Mouse (Mus musculus) lung, postnatal 10 days (tissue): ENCODE measurements at regions not wholly inside any gene's neighbourhood (a gene's known extent, or its start where the extent isn't known, plus 50 kb on each side); places are given as distances from the start of the nearest gene placed in this dataset.
A peak's percentile ranks its signal among the peaks of the same experiment; 100 is the strongest.

Source experiments
- DNase-seq: peaks from one replicate; pipeline ENCODE4 v3.0.0; 2021

DNA sequence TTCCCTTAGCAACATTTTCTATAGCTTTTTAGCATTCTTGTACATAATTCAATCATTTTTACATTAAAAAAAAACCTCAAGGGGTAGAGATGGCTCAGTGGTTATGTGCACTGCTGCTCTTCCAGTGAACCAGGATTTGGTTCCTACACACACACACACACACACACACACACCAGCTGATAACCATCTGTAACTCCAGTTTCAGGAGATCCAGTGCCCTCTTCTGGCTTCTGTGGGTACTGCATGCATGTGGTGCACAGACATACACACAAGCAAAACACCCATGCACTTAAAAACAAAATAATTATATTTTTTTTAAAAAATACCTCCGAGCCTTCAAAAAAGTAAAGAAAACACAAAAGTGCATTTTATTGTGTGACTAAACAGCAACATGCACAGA is 270.6 kb downstream of the Agtpbp1 start:
- DNase-seq, result peak; percentile 28

DNA sequence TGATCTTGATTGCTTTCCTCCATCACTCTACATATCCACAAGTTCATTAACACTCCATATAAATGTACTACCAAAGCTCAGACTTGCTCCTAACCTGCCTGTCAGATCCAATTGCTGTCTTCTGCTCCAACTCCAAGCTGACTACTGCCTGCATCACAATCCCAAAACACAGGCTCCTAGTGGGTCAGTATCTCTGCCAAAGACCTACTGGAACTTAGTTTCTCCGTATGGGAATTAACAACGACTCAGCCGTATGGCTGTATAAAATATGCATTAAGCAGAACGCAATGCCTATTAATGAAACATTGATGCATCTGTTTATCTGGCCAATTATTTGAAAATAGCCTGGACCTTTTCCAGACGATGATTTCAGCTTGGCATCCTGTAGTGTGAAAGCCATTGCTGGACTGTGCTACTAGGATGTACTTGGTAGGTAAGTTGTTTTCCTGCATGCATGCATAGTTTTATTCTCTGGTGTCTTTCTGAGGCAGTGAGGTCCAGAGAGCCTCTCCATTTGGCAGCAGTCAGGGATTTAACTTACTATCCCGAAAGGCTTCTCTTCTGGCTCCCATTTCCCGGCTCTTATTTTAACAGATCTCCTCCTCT is 271.2 kb downstream of the Agtpbp1 start:
- no peak for DNase-seq

DNA sequence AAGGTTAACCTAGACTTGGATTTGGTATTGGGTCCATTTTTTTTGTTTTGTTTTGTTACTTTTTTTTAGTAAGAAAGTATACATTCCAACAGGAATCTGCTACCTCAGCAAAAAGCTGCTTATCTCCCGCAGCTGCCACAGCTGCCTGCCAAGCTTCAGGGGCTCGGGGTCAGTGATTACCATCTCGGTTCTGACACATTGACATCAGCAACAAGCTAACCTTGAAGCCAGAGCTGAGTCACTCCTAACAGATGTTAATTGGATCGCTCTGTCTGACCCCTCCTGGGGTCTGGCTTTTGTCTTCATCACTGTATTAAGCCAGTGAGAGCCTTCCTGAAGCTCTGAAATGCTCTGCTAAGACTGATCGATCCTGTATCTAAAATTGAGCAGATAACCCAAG is 292.1 kb downstream of the Agtpbp1 start:
- no peak for DNase-seq

DNA sequence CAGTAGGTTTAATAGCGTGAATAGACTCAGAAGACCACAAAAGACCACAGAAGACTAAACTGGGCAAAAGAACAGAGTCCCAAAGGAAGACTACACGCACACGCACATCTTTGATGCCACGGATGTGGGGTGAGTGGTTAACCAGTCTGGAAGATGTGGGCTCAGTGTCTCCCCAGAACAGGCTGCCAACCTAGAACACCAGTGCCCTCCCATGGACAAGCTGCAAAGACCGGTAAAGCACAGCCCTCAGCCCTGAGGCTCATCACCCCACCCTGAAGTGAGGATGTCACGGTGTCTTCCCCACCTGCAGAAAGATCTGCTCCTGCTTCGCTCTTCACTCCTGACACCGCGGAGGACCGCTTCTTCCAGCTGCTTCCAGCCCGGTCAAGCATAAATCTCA is 295.9 kb downstream of the Agtpbp1 start:
- no peak for DNase-seq

DNA sequence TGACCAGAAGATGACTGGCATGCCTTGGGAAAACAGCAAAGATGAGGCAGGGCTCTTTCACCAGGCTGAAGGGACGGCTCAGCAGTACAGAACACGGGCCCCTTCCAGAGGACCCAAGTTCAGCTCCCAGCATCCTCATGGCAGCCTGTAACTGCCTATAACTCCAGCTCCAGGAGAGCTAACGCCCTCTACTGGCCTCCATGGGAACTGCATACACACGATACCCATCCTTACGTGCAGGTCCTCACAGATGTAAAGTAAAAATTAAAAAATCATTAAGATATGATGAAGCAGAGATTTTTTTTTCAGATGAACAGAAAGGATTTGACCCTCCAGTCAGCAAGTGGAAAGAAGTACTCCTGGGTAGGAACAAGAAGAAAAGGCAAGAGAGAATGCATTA is 303.8 kb downstream of the Agtpbp1 start:
- no peak for DNase-seq

DNA sequence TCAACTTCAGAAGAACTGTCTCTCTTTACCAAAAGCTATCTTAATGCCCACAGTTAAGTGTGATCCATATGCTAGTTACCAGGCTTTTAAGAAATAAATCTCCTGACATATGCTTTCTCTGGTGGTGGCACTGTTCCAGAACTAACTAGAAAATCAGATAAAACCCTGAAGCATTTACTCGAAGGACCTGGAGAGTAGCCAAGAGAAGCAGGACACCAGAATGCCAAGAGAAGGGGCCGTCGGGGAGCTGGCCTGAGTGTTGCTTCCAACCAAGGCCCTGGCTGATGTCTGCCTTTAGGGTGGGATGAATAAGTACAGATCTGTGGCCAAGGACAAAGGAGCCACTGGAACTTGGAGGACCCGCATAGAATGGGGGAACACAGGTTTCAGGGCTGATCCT is 305.9 kb downstream of the Agtpbp1 start:
- DNase-seq, result peak; percentile 8

DNA sequence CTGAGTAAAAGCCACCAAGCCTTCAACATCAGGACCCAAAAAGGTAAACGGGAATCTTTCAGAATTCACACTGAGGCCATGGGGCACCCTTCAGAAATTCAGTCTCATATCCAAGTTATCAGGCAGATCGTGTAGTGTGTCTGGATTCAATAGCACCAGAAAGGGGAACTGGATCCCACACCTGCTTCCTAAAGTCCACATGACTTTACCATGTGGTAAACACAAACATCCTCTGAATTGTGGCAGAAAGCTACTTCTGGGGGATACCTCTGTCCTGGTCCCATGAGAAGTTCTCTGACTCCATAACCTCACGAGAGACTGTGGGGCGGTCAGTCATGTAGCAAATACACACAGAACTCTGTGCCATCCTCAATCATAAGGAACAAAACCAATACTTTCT is 313.4 kb downstream of the Agtpbp1 start:
- DNase-seq, result no peak

DNA sequence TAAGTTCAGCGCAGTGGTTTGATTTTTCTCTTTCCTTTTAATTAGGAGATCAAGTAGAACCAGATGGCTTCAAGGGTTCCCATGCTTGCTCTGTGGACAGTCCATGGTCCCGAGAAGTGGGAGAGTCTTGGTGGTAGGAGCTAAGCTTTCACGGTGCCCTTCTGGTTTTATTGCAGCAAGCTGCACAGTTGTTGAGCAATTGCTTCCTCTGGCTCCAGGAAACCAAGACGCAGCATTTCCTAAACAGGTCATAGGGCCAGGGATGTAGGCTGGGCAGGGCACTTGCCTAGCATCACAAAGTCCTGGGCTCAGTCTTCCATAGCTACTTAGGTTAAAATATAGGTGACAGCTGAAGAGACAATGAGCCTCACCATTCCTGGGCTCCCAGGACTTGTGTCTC is 318.2 kb downstream of the Agtpbp1 start:
- DNase-seq, result no peak

DNA sequence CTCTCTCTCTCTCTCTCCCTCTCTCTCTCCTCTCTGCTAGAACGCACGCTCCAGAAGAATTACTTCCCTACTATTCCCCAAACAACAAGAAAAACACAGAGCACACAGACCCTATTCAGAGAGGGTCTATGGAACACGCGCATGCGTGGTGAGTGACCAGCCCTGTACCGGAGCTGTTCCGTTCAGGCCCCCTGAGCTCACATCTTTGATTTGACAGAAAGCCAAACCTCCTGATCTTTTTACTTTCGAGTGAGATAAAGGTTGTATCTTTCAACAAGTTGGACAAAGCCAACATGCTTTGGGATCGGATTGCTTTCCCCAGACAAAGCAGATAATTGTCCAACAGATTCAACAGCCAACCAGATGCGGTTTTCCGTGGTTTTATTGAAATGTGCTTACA is 320.9 kb downstream of the Agtpbp1 start:
- no peak for DNase-seq

DNA sequence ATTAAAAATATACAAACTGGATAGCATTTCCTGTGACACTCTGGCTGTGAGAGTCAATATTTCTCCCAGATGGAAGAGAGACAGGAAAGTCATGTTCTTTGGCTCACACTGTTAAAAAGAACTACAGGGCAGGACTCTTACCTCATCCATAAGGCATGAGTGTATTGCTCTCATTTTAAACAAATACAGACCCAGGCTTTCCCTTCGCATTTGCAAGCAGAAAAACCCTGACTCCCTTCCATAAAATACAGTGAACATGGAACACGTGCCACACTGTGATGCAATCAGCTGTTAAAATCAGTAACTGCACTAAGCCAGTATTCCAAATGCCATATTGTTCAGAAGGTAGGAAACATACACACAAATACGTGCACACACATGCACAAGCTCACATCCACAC is 323.1 kb downstream of the Agtpbp1 start:
- no peak for DNase-seq

DNA sequence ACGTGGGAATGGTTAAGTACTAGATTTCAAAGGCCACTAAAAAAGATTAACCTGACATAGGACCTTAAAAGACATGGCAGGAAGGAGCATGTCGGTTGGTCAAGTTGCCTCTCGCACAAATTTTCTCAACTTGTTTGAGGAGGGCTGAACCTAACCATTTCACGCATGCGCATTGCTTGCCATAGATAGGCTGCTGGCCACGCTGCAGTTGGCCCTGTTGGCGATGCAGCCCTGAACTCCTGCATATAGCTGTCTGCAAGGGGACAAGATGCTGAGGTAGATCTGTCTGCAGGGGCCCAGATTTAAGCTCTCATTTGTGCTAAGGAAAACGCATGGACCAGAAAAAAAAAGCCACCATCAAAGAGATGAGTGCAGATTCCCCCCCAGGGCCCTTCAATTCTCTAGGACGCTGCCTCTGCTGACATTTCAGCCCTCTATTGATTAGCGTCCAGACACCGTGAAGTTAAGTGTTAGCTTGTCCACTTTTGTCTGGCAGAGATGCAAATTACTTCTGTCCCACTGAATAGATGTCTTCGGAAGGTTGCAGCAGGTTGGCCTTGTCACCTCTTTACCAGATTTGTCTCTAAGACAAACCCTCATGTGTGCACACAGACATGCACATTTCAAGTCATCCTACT is 329.1 kb downstream of the Agtpbp1 start:
- no peak for DNase-seq

DNA sequence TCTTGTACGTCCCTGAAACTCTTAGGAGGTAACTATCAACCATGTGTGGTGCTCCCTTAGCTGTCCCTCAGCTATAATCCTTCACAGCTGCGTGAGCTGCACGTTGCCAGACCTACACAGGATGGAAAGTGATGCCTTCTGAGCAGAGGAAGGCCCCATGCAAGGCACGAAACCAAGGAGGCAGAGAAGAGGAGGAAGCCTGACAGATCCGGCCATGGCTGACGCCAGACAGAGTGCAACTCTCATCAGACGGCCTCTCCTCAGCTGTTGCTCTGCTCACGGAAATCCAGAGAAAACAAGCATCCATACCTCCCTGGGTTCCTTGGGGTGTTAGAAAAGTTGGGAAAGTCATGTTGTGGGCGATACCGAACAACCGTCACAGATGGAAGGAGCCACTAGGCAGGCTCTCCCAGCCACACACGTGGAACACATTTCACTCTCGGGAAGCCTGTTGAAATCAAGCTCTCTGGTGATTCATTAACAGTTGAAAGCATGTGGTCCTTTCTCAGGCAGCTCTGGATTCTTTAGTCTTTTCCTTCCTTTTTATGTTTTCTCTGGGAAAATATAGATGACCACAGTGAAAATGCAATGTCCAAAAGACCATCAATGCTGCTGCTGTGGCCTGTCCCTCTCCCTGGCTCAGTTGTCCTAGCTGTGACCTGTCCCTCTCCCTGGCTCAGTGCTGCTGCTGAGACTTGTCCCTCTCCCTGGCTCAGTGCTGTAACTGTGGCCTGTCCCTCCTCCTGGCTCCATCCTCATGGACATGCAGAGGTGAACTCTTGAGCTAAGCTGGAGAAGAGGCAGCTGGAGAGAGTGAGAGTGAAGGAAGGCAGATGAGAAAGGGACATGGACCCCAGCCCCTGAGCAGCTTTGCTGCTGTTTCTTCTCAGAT is 331.1 kb downstream of the Agtpbp1 start:
- DNase-seq, result no peak

DNA sequence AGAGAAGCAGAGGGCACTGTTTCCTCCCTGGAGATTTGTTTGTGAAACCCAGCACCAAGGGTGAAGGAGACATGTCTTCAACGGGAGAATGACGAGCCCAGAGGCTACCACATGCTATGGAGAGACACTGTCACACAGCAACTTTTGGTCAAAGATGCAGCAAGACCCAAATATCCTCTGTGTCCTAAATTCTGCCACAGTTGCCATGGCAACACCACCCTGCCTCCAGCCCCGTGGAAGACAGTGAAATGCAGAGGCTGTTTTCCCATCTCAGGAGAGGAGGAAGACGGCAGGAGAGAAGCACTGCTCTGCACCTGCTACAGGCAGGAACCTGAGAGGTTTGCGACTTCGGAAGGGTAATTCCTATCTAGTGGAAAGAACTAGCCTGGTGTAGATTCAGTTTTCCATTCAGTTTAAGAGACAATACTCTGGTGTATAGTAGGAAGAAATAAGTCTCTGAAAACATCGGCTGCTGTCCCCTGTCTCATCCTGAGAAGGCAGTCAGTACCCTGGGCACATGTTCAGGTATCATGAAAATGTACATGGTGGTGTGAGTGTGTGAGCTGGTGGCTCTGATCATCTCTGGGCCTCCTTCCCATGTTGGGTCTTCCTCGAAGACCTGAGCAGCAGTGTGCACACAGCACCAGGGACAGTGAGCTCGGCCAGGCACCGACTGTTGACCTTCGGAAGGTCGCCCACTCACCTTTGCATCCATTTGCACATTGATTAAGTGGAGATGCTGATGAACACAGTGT is 333.6 kb downstream of the Agtpbp1 start:
- no peak for DNase-seq

DNA sequence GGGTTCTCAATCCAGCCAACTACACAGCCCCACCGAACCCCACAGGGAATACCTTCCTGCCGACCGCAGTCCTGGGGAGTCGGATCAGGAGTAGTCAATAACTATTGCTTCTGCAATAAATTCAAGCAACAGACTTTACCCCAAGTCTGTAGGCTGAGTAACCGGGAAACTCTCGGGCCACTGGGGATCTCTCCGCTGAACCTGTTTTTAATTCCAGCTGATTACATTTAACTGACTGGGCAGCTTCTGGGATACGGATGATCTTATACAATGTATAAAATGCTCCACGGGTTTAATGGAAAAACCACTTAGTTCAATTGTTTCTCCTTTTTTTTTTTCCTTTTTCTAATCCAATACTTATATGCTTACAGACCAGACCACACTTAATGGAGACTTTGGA is 336.6 kb downstream of the Agtpbp1 start:
- no peak for DNase-seq

DNA sequence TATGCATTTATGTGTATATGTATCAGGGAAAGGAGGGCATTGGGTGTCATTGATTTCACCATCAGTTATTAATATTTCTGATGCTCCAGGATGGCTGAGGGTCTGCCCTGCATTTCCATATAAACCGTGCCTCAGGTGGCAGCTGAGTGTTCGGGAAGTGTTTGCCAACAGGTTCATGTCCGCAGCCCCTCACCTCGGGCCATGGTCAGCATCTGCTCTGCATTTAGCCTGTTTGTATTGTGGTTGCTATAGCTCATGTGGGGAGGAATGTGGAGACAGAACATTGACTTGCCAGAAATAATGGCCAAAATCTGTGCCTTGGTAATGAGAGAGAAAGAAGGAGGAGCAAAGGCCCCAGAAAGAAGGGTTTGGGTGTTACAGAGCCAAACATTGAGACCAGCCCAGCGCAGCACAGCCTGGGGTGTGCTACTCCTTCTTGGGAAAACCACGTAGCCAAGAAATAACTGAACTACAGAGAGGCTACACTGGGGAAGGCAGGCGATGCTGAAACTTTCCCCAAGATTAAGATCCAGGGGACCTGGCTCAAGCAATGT is 338.0 kb downstream of the Agtpbp1 start:
- DNase-seq, result no peak

DNA sequence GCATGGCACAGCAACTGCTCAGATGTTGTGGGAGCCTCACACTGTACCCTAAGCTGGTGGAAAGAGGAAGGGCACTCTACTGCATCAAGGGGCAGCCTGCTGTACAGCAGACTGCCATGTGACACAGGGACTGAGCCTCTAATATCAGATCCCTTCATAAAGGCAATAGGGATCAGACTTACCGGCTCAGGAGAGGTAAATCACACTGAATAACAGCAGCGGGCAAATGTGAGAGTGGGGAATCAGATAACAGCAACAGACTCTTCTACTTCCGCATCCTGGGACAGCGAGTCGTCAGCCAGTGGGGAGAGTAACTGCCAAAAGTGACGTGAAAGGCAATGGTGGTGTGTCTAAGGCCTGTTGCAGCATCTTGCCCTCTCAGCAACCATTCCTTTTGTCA is 339.0 kb downstream of the Agtpbp1 start:
- no peak for DNase-seq

DNA sequence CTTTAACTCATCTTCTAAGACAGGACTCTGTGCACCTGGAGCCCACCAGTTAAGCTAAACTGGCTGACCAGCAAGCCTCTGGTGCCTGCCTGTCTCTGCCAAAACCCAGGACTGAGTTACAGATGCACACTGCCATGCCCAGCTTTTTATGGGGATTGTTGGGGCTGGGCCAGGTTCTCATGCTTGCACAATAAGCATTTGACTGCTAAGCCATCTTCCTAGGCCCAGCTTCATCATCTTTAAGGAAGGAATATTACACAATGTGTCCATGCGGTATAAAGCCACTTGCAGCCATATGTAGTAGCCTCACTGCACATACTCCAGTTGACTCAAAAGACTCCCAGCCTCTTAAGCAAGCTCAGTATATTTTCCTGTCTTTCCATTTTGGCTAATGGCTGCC is 340.4 kb downstream of the Agtpbp1 start:
- no peak for DNase-seq

DNA sequence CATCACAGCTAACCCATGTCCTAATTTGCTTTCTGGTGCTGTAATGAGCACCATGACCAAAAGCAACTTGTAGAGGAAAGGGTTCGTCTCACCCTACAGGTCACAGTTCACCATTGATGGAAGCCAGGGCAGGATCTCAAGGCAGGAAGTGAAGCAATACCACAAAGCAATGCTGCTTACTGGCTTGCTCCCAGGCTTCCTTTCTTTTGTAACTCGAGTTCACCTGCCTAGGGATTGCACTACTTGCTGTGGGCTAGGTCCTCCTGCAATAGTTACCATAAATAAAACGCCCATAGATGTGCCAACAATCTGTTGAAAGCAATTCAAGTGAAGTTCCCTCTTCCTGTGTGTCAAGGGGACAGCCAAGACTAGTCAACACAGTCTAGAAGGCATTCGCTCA is 342.4 kb downstream of the Agtpbp1 start:
- DNase-seq, result no peak

DNA sequence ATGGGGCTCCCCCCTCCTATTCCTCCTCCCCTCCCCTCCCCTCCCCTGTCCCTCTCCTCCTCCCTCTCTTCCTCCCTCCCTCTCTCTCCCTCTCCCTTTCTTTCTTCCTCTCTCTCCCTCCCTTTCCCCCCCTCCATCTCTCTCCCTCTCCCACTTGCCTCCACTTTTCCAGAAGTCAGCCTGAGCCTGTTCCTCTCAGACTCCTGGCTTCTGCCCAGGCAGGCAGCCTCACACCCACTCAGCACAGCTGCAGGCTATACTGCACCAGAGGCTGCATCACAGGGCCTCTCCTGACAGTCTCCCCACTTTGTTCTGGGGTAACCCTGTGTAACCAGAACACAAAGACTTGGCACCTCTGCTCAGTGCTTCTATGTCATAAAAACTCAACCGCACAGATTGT is 346.3 kb downstream of the Agtpbp1 start:
- DNase-seq, result peak; percentile 9

DNA sequence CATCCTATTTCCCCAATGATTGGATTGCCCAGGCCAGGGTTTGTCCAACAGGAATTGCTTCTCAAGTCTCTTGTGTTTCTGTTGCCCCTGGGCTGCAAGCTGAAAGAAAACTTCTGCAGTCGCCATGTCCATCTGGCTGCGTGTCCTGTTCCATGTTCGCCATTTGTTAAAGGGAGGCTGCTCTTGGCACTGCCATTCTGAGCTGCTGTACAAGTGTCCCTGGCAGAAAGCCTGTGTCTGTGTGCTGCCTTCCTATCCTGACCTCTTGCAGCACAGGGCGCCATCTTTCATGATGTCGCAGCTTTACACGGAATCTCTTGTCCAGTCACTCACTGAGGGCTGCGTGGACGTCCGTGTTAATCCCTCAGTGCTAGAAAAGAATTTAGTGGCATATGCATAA is 349.2 kb downstream of the Agtpbp1 start:
- DNase-seq, result no peak

DNA sequence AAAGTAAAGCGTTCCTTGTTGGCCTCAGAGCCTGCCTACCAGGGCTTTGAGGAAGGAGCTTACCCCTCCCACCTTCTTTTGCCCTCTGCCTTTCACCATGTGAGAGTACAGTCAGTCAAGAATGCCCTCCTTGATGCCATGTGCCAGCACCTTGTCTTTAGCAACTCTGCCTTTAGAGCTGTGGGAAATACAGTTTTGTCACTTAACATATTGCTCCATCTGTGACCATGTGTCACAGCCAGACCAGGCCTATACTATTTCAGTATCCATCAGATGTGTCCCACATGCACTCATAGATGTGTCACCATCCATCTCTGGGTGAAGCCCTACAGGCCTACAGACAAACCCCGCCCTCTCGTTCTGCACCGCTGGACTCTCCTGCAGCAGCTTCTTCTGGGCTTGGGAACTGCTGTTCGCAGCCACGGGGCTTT is 355.9 kb downstream of the Agtpbp1 start:
- DNase-seq, result no peak

DNA sequence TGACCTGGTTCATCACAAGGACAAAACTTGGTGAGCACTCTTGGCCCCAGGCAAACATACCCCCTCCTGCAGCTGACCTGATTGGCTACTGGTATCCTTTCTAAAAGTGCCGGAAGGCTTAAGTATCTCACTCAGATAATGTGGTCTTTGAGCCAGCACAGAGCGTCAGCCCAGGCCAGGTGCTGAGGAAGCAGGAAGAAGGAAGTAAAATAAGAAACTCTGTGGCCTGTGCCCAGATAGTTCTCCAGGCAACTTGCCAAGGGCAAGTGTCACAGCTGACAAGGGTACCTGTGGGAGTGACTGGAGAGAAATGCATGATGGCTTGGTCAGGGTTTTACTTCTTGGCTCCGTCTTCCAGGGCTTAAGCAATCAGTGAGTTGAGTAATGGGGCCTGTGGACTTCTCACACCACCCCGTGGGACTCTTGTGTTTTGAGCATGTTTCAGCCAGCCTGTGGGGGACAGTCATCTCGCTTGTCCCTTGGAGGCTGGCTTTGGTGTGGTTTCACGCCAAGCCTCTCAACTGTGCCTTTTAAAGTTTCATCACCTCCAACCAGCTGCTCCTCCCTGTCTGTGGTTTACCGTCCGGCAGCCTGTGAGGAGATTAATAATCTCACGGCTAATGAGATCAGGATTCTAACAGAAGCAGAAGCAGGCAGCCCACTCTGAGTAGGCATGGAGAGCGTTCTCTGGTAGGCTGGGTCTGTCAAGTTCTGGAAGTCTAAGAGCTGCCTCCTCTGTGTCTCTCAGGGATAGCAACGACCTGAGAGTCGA is 356.8 kb downstream of the Agtpbp1 start:
- DNase-seq, result peak; percentile 73
